Mouse (Mus musculus) CH12.LX (cell line): ENCODE measurements around the gene Erbb4. TPM values are rescaled to one million over a fixed set of nuclear protein-coding genes. Genes with fewer than 3 reads are reported as not detected.
A peak's percentile ranks its signal among the peaks of the same experiment; 100 is the strongest.
"Not testable (repeated sequence)": the region's sequence is repeated elsewhere in the genome, so short reads cannot be mapped to it uniquely, and the experiment has no call there.

ENCODE experiments used
- DNase-seq: peaks from one replicate; pipeline ENCODE4 v3.0.0-alpha.2; 2013; ENCODE audit errors: extremely low read depth
- H3K27ac ChIP-seq: 2 replicates; pipeline ENCODE4 v1.5.1; 2012; ENCODE audit warnings: low read depth, mild to moderate bottlenecking, control low read depth, moderate library complexity; ENCODE audit not compliant: insufficient read depth
- H3K27me3 ChIP-seq: replicated peaks from 2 replicates; pipeline ENCODE3; 2012; ENCODE audit warnings: inconsistent platforms
- H3K36me3 ChIP-seq, 2 experiments: replicated peaks in 1 of 2; 2 replicates each; pipeline versions ENCODE3 to v1.6.1; 2012; ENCODE audit warnings: inconsistent platforms in 1 of 2, low read length in 1 of 2, mild to moderate bottlenecking in 1 of 2, mixed read lengths in 1 of 2, moderate library complexity in 1 of 2; ENCODE audit not compliant: control insufficient read depth in 1 of 2, insufficient read depth in 1 of 2
- H3K4me1 ChIP-seq, 2 experiments: 2 replicates each; pipeline ENCODE4 v1.6.1; 2012; ENCODE audit warnings: inconsistent platforms in 1 of 2, moderate library complexity in 1 of 2; ENCODE audit not compliant: insufficient read depth in 2 of 2, control insufficient read depth in 1 of 2
- H3K4me2 ChIP-seq: 2 replicates; pipeline ENCODE4 v1.6.1; 2012; ENCODE audit warnings: low read depth, mild to moderate bottlenecking, control low read depth; ENCODE audit not compliant: poor library complexity, insufficient read depth, severe bottlenecking
- H3K4me3 ChIP-seq, 3 experiments: fragments of 150-350 bp in 1 of 3; sonication (generic) in 1 of 3; replicated peaks in 1 of 3; 2 replicates each; pipeline versions ENCODE3 to v1.5.1; 2011 to 2012; ENCODE audit warnings: low read depth in 2 of 3, low read length in 2 of 3, mild to moderate bottlenecking in 2 of 3, moderate library complexity in 2 of 3, control low read depth in 1 of 3, improper control_type of control experiment in 1 of 3, inconsistent platforms in 1 of 3, mixed read lengths in 1 of 3; ENCODE audit not compliant: poor library complexity in 1 of 3
- H3K79me2 ChIP-seq: replicated peaks from 2 replicates; pipeline ENCODE4 v1.6.1; 2012; ENCODE audit warnings: mild to moderate bottlenecking, moderate library complexity; ENCODE audit not compliant: control insufficient read depth, poor library complexity, insufficient read depth, severe bottlenecking; ENCODE audit errors: extremely low read depth
- H3K9ac ChIP-seq: 2 replicates; pipeline ENCODE4 v1.6.1; 2012; ENCODE audit warnings: low read depth, mild to moderate bottlenecking, control low read depth, moderate library complexity; ENCODE audit not compliant: insufficient read depth
- H3K9me3 ChIP-seq: replicated peaks from 2 replicates; pipeline ENCODE3; 2012; ENCODE audit warnings: low read length, inconsistent platforms, mixed read lengths
- CHD1 ChIP-seq: IDR thresholded peaks from 2 replicates; pipeline ENCODE4 v1.6.1; 2012; ENCODE audit warnings: low read depth, low read length, improper control_type of control experiment, inconsistent platforms
- CTCF ChIP-seq, 2 experiments: IDR thresholded peaks in 1 of 2; conservative IDR thresholded peaks in 1 of 2; 2 replicates each; pipeline ENCODE4 v1.5.1; 2011 to 2012; ENCODE audit warnings: low read depth in 2 of 2, low read length in 2 of 2, improper control_type of control experiment in 1 of 2, inconsistent platforms in 1 of 2, mild to moderate bottlenecking in 1 of 2, moderate library complexity in 1 of 2
- ELF1 ChIP-seq: IDR thresholded peaks from 2 replicates; pipeline ENCODE4 v1.6.1; 2014; ENCODE audit warnings: low read depth, mild to moderate bottlenecking, inconsistent platforms, low read length, improper control_type of control experiment
- ETS1 ChIP-seq: conservative IDR thresholded peaks from 2 replicates; pipeline ENCODE4 v1.6.1; 2012; ENCODE audit warnings: low read depth, mild to moderate bottlenecking, inconsistent platforms, low read length, improper control_type of control experiment, moderate library complexity
- HCFC1 ChIP-seq: IDR thresholded peaks from 2 replicates; pipeline ENCODE4 v1.6.1; 2012; ENCODE audit warnings: low read depth, mild to moderate bottlenecking, inconsistent platforms, low read length, improper control_type of control experiment
- JUN ChIP-seq: IDR thresholded peaks from 2 replicates; pipeline ENCODE4 v1.6.1; 2011; ENCODE audit warnings: low read depth, mild to moderate bottlenecking, low read length, improper control_type of control experiment, moderate library complexity; ENCODE audit not compliant: insufficient read depth
- JUND ChIP-seq: conservative IDR thresholded peaks from 2 replicates; pipeline ENCODE4 v1.6.1; 2011; ENCODE audit warnings: low read depth, low read length, improper control_type of control experiment
- KAT2A ChIP-seq: IDR thresholded peaks from 2 replicates; pipeline ENCODE4 v1.6.1; 2012; ENCODE audit warnings: low read length, improper control_type of control experiment, inconsistent platforms; ENCODE audit not compliant: insufficient replicate concordance
- MEF2A ChIP-seq: IDR thresholded peaks from 2 replicates; pipeline ENCODE4 v1.6.1; 2014; ENCODE audit warnings: low read depth, mild to moderate bottlenecking, inconsistent platforms, low read length, improper control_type of control experiment, borderline replicate concordance
- MYC ChIP-seq: IDR thresholded peaks from 2 replicates; pipeline ENCODE4 v1.6.1; 2011; ENCODE audit warnings: low read depth, mild to moderate bottlenecking, improper control_type of control experiment, low read length
- NRF1 ChIP-seq: IDR thresholded peaks from 2 replicates; pipeline ENCODE4 v1.6.1; 2014; ENCODE audit warnings: low read depth, mild to moderate bottlenecking, inconsistent platforms, low read length, improper control_type of control experiment, moderate library complexity
- PAX5 ChIP-seq: IDR thresholded peaks from 2 replicates; pipeline ENCODE4 v1.6.1; 2012; ENCODE audit warnings: low read length, inconsistent platforms, mixed read lengths
- RAD21 ChIP-seq: IDR thresholded peaks from 2 replicates; pipeline ENCODE4 v1.6.1; 2011; ENCODE audit warnings: low read depth, mild to moderate bottlenecking, low read length, improper control_type of control experiment, moderate library complexity
- RCOR1 ChIP-seq: conservative IDR thresholded peaks from 2 replicates; pipeline ENCODE4 v1.6.1; 2012; ENCODE audit warnings: low read depth, mild to moderate bottlenecking, inconsistent platforms, low read length, improper control_type of control experiment
- SIN3A ChIP-seq: IDR thresholded peaks from 2 replicates; pipeline ENCODE4 v1.6.1; 2012; ENCODE audit warnings: low read length, improper control_type of control experiment, inconsistent platforms
- SMC3 ChIP-seq: IDR thresholded peaks from 2 replicates; pipeline ENCODE4 v1.6.1; 2011; ENCODE audit warnings: low read depth, low read length, improper control_type of control experiment
- TCF12 ChIP-seq: IDR thresholded peaks from 2 replicates; pipeline ENCODE4 v1.6.1; 2014; ENCODE audit warnings: low read depth, mild to moderate bottlenecking, inconsistent platforms, low read length, improper control_type of control experiment
- UBTF ChIP-seq: IDR thresholded peaks from 2 replicates; pipeline ENCODE4 v1.6.1; 2012; ENCODE audit warnings: low read depth, mild to moderate bottlenecking, inconsistent platforms, low read length, improper control_type of control experiment, moderate library complexity
- USF1 ChIP-seq: IDR thresholded peaks from 2 replicates; pipeline ENCODE4 v1.6.1; 2014; ENCODE audit warnings: low read depth, mild to moderate bottlenecking, inconsistent platforms, low read length, improper control_type of control experiment
- ZNF384 ChIP-seq: IDR thresholded peaks from 2 replicates; pipeline ENCODE4 v1.6.1; 2012; ENCODE audit warnings: low read depth, low read length, improper control_type of control experiment, inconsistent platforms
- dilution Hi-C: fragments of 300-500 bp; cut with MboI; formaldehyde crosslinking; loops from 2 replicates; pipeline ENCODE4 v1.14.3; 2020; ENCODE audit warnings: low sequenced_read_pairs; ENCODE audit not compliant: extremely low pct_unique_long_range_greater_than_20kb, extremely low pct_ligation_motif_present
- in situ Hi-C: fragments of 300-500 bp; cut with MboI; formaldehyde crosslinking; loops from 3 replicates; pipeline ENCODE4 v1.14.3; 2019; ENCODE audit warnings: low sequenced_read_pairs, low pct_ligation_motif_present, low pct_unique_long_range_greater_than_20kb, mixed read lengths
- polyA plus RNA-seq: library from polyadenylated mRNA; unstranded; fragments of >175 nt; gene quantifications from 2 replicates; pipeline ENCODE4 v1.2.1, GENCODE M21; 2012; ENCODE audit warnings: low read depth; ENCODE audit not compliant: insufficient read length
- total RNA-seq, 2 experiments: library from RNA; depleted of rRNA; stranded (reverse); fragments of 300-350 nt in 1 of 2; fragments of >200 nt in 1 of 2; gene quantifications; 2 replicates each; pipeline ENCODE4 v1.2.3; 2012 to 2014

Erbb4 gene
- total and polyA plus RNA-seq, 3 experiments: not detected

DNA sequence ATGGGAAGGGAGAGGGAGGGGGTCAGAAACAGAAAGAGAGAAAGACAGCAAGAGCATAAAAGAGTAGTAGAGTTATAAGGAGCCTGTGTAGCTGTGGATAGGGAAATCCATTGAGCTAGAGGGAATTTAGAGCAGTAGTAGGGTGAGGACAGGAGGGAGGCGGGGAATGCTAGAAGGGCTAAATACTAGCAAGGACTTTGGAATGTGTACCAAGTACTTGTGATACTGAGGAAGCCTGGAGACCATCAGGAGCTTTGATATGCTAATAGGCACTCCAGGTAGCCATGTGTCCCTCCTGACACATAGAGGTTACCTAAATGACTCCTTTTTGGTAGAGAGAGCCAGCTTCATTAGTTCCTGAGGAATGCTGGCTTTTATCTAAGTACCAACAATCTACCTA is 327.8 kb downstream of the Erbb4 start:
- Histone ChIP-seq H3K4me2 (no peak overlapping the region), H3K27me3 (no peaks in the 10 kb centered on the region), H3K36me3 (no peaks in the 10 kb centered on the region), H3K4me3 (no peak overlapping the region), H3K79me2 (no peaks in the 10 kb centered on the region), H3K4me1 (no peaks in the 10 kb centered on the region), H3K9me3 (peaks cover 17% of the 10 kb centered on the region), H3K27ac (no peak overlapping the region), H3K9ac (no peak overlapping the region)
- no peak for DNase-seq
- in situ Hi-C loops: no loop called here
- TF ChIP-seq ELF1: no peak
- TF ChIP-seq JUN: no peak
- TF ChIP-seq RCOR1: no peak
- dilution Hi-C loops: no loop called here

DNA sequence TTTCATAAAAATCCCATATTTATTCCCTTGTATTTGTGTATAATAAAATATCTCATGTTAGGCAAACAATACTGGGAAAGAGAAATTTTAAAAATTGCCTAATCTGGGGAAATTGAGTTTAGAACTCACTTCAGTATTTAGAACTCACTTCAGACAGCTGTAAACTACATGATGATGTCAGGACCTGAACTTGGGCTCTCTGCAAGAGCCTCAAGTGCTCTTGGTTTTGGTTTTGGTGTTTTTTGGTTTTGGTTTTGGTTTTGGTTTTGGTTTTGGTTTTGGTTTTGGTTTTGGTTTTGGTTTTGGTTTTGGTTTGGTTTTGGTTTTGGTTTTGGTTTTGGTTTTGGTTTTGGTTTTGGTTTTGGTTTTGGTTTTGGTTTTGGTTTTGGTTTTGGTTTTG is 341.8 kb downstream of the Erbb4 start:
- peaks cover 16% of the 10 kb centered on the region for H3K9me3 ChIP-seq
- H3K9ac ChIP-seq, H3K36me3 ChIP-seq, H3K27me3 ChIP-seq, H3K4me1 ChIP-seq, in situ Hi-C loops, H3K79me2 ChIP-seq, H3K27ac ChIP-seq, H3K4me2 ChIP-seq, H3K4me3 ChIP-seq, dilution Hi-C loops: not testable (repeated sequence)
- peak; percentile 73 for TF ChIP-seq ETS1
- peak; percentile 2 for DNase-seq

DNA sequence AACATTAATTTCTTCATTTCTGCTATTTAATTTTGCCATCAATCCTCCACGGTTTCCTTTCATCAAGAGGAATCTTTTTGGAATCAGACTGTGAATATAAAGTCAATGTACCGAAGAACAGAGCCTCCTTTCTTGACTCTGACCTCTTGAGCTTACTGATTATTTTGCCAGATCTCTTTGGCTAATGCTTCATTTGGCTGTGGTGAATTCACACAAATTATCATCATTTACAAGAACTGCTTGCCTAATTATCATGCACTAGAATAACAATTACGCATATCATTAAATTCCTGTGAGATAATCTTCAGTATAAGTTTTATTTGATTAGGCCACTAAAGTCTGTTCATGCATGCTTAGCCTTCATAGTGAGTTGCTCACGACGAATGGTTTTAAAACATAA is 345.4 kb downstream of the Erbb4 start:
- Histone ChIP-seq H3K4me1 (no peaks in the 10 kb centered on the region), H3K27ac (no peak overlapping the region), H3K4me3 (no peak overlapping the region), H3K9ac (no peak overlapping the region), H3K4me2 (no peak overlapping the region), H3K9me3 (peaks cover 20% of the 10 kb centered on the region), H3K36me3 (no peaks in the 10 kb centered on the region), H3K79me2 (no peaks in the 10 kb centered on the region), H3K27me3 (no peaks in the 10 kb centered on the region)
- TF ChIP-seq HCFC1 (no peak), PAX5 (no peak), SIN3A (no peak), CTCF (conservative IDR thresholded peaks at IDR 0.05 in 1 of 2, IDR thresholded peaks at IDR 0.05 in 1 of 2; ENCODE audit: low read depth in 2 of 2, low read length in 2 of 2) (no peak), CHD1 (no peak), KAT2A (no peak), ZNF384 (no peak), RCOR1 (no peak), RAD21 (no peak), TCF12 (no peak), SMC3 (no peak), UBTF (no peak), NRF1 (no peak), MYC (no peak), JUND (no peak), USF1 (no peak), MEF2A (no peak)
- in situ Hi-C loops: no loop called here
- no peak for DNase-seq
- dilution Hi-C loops: no loop called here
